Mouse (Mus musculus): ENCODE measurements around the gene Inpp4a.

Gene Inpp4a

GRCm38 (mm10) chr1:37427144-37427875, 127.6 kb downstream of the Inpp4a start:
- no peak for DNase-seq

- no peak for DNase-seq
Observed at GRCm38 (mm10) chr1:37428911-37429310, 129.2 kb downstream of the Inpp4a start.

- peak; percentile 96 for DNase-seq
Observed at GRCm38 (mm10) chr1:37429366-37430296, 130.0 kb downstream of the Inpp4a start, which contains the start of the genes Coa5 and Unc50. Gene Coa5, minus strand, starts transcription at chr1:37430103. Gene Unc50, plus strand, starts transcription at chr1:37430139.

GRCm38 (mm10) chr1:37430297-37430840, 130.7 kb downstream of the Inpp4a start:
- DNase-seq: peak; percentile 23

- no peak for DNase-seq
Observed at GRCm38 (mm10) chr1:37436419-37436818, 136.8 kb downstream of the Inpp4a start.

- DNase-seq: no peak
Observed at GRCm38 (mm10) chr1:37442848-37443835, 143.5 kb downstream of the Inpp4a start.

GRCm38 (mm10) chr1:37448361-37449095, 148.9 kb downstream of the Inpp4a start:
- DNase-seq: peak; percentile 69

- no peak for DNase-seq
Observed at GRCm38 (mm10) chr1:37451270-37451669, 151.6 kb downstream of the Inpp4a start.

- DNase-seq: no peak
Observed at GRCm38 (mm10) chr1:37457546-37457945, 157.9 kb downstream of the Inpp4a start.

Data from lung, postnatal 10 days (tissue).